Mouse (Mus musculus) heart, postnatal 14 days (tissue): ENCODE data around the gene Catsperg1. TPM values are rescaled to one million over a fixed set of nuclear protein-coding genes. Genes with fewer than 3 reads are reported as not detected.
"Not testable (repeated sequence)": the region's sequence is repeated elsewhere in the genome, so short reads cannot be mapped to it uniquely, and the experiment has no call there.

ENCODE experiments used
- DNase-seq, 2 experiments: peaks; one replicate each; pipeline ENCODE4 v3.0.0; 2021 to 2022
- intact Hi-C: fragments of 180-260 bp; cut with DNase I; formaldehyde crosslinking; loops from one replicate; pipeline ENCODE4 v1.15.1; 2025
- long read RNA-seq, 2 experiments: library from polyadenylated mRNA; stranded (forward); transcript quantifications; one replicate each; pipeline ENCODE4 v2.0.0; 2021
- total RNA-seq, 2 experiments: library from RNA; stranded (reverse); gene quantifications; 2 replicates each; pipeline ENCODE4 v1.2.3; 2021

Gene Catsperg1
- total RNA-seq = under 1 TPM; 0.32 to 0.60 TPM
- long read RNA-seq, experiment 1, partial matches to known transcripts = 0 of 1 reads
- long read RNA-seq, experiment 1, other reads (novel, unspliced or antisense) = 1 of 1 reads
- long read RNA-seq, experiment 2, partial matches to known transcripts = 0 of 2 reads
- long read RNA-seq, experiment 2, other reads (novel, unspliced or antisense) = 2 of 2 reads

DNA sequence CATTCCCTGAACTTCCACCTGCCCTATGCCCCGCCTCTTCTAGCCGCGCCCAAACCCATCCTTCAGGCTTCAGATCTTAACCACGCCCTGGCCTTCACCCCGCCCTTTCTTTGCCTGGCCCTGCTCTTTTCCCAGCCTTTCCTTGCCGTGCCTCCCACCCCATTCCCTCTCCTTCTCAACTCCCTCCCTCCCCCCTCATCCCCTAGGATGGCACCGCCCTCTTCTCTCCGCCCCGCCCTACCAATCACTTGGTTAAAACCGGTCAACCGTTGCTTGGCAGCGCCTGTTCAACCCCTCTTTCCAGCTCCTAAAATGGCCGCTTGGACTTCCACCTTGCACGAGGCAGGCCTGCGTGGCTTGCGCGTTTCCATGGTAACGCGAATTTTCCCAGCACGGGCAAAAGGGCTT, at the start of gene Catsperg1:
Gene Catsperg1, minus strand, starts transcription at position 361 of the 408 bp plus-strand sequence.
- intact Hi-C loops = no loop called here
- no peak for DNase-seq

DNA sequence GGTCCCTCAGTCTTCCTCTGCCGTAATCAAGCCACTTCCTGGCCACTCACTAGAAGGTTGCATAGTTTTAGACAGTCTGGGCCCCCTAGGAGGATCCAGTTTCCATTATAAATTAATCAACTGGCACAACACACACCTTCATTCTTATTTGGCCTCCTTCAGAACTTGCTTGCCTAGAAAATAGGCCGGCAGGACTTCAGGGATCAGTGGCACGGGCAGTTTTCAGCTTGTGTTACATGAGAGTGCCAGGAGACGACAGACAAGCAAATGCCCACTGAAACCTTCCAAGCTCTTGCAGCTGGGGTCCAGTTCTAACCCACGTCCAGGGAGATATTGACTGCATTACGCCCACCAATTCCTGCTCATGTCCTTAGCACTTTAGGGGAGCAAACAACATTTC, 48.3 kb upstream of the Catsperg1 start:
- DNase-seq = no peak
- intact Hi-C loops = no loop called here

DNA sequence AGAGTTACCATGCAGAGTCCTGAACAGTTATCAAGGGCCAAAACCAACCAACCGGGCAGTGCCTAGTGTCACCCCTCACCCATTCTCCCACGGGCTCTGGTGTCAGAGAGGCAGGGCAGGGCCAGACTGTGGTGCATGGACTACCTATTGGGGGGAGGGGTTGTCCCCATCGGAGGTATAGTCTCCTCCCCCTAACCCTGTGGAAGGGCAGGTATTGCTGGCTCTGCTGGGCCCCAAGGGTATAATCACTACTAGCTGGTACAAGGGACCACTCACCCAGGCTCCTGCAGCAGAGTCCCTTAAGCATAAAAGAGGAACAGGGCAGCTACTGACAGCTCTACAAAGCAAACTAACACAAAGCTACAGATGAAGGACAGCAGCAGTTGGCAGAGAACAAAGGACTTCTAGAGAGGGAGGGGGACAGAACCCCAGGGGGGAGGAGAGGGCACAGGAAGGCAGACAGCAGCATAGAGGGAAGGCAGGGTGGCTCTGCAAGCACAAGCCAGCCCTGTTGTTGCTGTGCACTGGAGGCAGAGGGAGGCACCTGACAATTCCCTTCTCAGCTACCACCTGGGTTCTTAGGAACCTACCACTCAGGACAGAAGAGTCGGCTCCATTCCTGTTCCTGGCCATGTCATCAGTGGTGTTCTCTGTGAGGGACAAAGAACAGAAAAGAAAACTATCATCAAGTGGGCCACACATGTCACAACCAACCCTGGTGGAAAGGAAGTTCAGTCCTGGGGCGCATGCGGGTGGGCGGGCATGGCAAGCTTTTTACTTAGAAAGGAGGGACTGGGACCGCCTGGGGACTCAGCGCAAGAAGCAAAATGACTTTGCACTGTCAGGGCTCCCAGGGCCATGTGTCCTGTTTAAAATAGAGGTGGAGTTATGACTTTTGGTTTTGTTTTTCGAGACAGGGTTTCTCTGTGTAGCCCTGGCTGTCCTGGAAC, 46.2 kb upstream of the Catsperg1 start:
- intact Hi-C loops = no loop called here

DNA sequence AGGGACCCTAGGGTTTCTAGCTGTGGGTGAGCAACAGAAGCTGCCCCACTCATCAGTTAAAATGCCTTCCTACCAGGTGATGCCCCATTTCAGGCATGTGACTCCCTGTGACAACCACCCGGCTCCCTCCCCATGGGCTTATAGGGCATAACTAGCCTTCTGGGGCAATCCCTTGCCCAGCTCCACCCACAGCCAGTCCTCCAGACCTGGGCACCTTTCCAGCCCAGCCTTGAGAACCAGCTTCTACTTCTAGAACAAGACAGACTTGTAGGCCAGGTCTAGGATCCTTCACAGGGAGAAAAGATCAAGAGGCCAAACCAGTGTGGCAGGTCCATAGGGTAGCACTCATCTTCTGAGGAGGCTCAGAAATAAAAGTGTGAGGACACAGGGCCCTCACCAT, 43.5 kb upstream of the Catsperg1 start:
- intact Hi-C loops = no loop called here
- DNase-seq = no peak

More for the DNA sequence above, 46.2 kb upstream of the Catsperg1 start:
- DNase-seq = no peak

DNA sequence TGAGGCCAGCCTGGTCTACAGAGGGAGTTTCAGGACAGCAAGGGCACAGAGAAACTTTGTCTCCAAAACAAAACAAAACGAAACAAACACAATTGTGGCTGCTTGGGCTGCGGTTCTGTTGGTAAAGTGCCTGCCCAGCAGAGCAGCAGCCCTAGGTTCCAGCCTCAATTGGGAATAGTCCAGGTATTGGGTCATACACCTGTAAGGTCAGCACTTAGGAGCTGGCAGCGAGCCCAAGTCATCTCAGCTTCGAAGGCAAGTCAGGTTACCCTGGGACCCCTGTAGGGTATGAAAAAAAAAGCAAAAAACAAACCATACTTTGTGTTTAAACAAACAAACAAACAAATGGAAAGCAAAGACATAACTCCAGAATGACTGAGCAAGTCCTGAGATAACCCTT, 42.0 kb upstream of the Catsperg1 start:
- intact Hi-C loops = no loop called here
- DNase-seq = no peak

DNA sequence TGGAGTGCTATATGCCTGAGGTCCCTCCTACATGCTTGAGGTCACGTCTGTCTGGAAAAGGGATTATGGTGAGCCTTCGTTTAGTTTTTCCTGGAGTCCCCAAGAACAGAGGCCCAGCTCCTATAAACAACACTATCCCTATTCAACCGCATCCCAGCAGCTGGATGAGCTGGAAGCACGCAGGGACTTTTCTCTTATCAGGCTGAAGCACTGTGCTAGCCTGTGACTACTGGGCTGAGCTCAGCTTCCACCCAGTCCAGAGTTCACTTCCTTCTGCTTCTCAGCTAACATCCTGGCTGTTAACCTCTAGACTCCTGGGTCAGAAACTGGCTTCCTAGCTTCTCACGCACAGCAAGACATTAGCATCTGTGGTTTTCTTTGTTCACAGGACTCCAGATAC, 40.0 kb upstream of the Catsperg1 start:
- DNase-seq = no peak
- intact Hi-C loops = no loop called here

DNA sequence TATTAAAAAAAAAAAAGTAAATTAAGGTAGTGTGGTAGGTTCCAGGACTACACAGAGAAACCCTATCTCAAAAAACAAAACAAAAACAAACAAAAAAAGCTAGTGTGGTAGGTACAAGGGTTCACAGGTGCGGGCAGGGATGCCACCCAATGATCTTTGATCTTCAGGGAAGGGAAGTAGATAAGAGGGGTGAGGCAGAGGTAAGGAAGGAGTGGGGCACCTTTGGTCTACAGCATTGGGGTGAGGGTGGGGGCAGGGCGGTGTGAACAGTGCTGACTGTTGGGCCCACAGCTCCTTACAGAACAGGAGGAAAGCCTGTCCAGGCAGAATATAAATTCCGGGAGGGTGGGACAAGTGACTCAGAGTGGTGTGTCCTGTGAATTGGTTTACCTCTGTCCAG, 37.3 kb upstream of the Catsperg1 start:
- intact Hi-C loops = no loop called here
- DNase-seq = no peak

DNA sequence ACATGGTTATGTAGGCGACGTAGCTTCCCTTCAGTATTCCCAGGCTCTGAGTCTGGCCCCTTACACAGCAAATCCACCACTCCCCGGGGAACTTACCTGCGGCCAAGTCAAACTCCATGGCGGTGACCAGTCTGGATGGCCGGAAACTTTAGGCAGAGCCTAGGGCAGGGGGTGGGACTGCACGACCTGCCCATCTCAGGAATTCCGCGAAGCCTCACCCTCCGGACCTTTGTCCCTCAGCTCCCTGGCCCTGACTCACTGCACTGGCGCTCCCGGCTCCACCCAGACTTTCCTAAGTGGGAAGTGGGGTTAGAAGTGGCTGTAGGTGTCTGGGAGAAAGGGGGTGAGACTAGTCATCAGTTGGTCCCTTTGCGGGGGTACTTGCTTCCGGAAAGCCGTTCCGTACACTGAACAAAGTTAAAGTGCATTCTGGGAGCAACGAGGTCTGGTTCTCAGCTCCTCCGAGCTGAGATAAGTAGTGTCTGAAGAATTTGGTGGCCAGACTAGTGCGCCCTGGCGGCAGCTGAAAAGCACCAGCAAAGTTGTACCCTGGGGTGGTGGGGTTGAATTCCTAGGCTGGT, 34.5 kb upstream of the Catsperg1 start, which contains the start of gene 2200002D01Rik:
Gene 2200002D01Rik, minus strand, starts transcription at position 206 of the 581 bp plus-strand sequence.
- peak; percentile 37 to 40 for DNase-seq

DNA sequence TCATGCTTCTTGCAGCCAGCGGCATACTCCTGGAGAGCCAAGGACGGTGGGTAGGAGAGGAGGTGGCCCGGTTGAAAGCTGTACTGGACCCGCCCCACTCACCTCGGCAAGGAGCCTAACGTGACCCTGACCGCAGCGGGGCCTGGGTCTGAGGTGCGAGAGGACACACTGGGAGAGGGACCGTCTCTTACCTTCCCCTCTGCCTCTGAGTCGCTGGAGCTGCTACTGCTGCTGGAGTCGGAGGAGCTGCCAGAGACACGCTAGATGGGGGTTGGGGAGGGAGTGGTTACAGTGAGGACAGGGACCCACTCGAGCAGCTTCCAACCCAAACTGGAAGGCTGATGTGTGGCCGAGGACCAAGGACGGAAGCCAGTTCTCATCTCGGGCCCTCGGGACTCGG, 33.9 kb upstream of the Catsperg1 start:
- peak; percentile 27 to 41 for DNase-seq
- intact Hi-C loops = loop anchor here (2.0 to 5.0 kb wide), 2 partner anchors 49 to 120 kb away; partner anchors contain the start of gene Ryr1

More for the DNA sequence above, 34.5 kb upstream of the Catsperg1 start, which contains the start of gene 2200002D01Rik:
- intact Hi-C loops = loop anchor here (5.0 kb wide), 1 partner anchor 121 kb away; the partner anchor contains the start of gene Ryr1

DNA sequence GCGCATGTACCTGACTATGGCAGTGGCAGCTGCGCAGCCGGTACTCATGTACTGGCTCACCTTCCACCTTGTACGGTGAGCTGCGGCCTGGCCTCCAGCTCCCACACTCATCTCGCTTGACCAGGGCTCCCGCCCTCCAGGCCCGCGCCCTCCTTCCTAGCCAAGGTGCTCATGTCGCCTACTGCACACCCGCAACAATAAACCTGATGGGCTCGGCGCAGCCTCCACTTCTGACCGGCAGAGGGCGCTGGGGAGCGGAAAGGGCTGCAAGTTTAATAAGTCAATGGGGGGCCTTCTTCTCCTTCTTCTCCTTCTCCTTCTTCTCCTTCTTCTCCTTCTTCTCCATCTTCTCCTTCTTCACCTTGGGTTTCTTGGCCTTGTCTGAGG, 33.5 kb upstream of the Catsperg1 start:
- intact Hi-C loops = loop anchor here (2.0 to 5.0 kb wide), 2 partner anchors 49 to 120 kb away; partner anchors contain the start of gene Ryr1
- peak; percentile 86 to 92 for DNase-seq

DNA sequence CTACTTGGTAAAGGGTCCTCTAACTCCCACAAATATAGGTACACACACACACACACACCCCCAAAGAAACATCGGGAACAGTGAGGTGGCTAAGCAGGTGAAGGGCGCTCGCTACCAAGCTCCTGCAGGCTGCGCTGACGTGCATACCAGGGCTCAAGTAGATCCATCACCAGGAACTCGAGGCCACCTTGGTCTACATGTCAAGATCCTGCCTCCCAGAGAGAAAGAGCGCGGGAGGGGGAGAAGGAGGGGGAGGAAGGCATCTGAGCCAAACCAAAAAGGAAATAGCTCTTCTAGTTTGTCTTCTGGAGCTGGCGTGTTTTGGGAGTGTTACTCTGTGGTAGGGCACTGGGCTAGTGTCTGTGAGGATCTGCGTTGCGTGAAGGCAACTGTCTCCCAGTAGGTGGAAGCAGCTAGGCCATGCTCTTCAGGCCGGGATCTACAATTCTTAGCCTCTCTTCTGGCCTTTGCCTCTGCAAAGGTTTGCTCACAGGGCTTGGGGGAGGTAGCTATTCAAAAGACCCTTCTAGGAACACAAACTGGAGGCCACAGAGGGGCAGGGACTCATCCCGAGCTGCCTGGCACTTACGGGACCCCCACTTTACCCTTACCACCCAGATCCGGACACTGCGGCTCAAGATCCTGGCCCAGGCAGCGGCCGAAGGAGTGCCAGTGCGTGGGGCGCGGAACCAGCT, 32.9 kb upstream of the Catsperg1 start:
- no peak for DNase-seq
- intact Hi-C loops = loop anchor here (2.0 to 5.0 kb wide), 2 partner anchors 50 to 119 kb away; partner anchors contain the start of gene Ryr1

DNA sequence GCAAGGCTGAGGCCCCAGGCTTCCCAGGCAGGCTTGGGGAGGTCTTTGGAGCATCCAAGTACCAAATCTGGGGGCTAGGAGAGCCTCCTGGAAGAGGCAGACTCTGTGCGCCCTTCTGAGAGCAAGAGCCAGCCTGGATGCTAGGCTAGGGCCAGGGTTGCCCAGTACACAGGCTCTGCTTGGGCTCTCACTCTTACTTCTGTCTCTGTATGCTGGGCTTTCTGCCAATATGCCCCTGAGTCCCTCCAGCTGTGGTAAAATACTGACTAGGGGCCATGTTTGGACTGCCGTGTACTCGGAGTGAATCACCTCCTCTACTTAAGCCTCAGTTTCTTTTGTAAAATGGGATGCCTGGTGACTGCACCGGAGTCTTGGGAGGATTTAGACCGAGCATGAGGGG, 32.2 kb upstream of the Catsperg1 start:
- intact Hi-C loops = loop anchor here (2.0 to 5.0 kb wide), 2 partner anchors 51 to 119 kb away; partner anchors contain the start of gene Ryr1

DNA sequence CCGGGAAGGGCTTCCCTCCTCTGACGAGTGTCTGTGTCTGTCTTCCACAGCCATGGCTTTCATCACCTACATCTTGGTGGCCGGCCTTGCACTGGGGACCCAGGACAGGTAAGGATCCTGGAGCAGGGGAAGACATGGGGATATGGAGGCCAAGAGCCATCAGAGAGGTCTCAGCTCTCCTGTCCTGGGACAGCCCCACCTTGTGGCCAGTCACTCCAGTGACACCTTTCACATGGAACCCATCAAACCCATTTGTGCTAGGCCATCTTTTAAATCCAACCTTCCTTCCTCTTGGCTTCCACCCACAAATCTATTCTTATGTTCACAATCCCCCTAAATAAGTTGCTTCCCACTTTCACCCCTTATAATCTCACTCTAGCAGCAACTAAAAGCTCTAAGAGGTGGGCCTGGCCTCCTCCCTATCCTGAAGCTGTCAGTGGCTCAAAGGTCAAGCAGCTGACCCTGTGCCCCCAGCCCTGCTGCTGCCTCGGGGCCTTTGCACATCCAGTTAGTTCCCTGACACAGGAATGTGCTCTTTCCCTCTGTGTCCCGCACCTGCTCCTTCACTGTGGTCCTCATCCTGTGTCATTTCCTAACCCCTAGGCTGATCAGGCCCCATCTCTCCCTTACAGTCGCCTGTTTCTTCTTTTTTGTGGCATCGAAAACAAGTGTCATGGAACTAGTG, 31.0 kb upstream of the Catsperg1 start:
- intact Hi-C loops = loop anchor here (5.0 kb wide), 1 partner anchor 118 kb away; the partner anchor contains the start of gene Ryr1
- peak; percentile 37 to 41 for DNase-seq

More for the DNA sequence above, 32.2 kb upstream of the Catsperg1 start:
- no peak for DNase-seq

DNA sequence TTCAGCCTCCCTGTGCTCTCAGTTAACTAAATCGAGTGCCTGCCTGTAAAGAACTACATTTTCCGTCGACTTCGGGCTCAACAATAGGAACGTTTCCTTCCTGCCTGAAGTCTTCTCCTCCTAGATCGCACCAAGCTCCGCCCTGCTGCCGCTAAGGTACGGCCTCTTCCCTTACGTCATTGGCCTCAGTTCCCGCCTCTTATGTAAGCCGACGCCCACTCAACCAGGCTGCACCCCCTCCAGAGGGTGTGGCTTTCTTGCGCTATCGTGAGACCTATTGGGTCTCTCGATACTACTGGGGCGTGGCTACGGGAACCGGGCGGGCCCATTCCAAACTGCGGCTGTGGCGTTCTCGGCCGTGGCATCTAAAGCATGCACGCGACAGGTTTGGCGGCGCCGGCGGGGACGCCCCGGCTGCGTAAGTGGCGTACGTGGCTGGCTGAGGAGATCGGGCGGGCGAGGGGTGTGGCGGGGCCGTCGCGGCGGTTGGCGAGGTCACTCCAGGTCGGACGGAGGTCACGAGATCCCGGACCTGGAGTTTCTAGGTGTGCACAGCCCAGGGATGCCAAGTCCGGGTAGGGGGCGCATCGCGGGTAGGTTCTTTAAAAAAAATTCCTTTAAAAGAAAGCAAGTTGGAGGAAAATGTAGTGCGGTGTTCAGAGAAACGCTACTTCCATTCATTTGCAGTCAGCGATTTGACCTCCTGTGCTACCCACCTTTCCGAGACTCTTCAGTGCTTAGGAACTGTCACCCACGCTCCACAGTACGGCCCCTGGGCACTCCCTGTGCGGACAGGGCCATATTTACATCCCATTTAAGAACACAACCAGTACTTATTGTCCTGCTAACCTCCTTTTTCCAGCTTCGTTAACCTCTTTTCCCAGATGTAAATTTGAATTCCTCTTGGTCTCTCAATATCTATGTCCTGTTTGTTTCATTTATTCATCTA, 24.5 kb upstream of the Catsperg1 start, which contains the start of gene Yif1b:
Gene Yif1b, plus strand, starts transcription at position 311 of the 949 bp plus-strand sequence.
- intact Hi-C loops = loop anchor here (2.0 kb wide), 1 partner anchor 57 kb away; the partner anchor contains the start of gene Psmd8
- peak; percentile 95 to 97 for DNase-seq

DNA sequence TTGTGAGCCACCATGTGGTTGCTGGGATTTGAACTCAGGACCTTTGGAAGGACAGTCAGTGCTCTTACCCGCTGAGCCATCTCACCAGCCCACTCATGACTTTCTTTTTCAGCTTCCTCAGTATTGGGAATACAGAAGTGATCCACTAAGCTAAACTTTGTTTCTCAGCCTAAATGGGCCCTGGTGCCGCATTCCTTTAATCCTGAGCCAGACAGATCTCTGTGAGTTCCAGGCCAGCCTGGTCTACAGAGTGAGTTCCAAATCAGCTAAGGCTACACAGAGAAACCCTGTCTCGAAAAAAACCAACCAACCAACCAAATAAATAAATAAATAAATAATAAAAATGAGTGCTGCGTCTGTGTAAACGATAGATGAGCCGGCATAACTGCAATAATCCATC, 23.8 kb upstream of the Catsperg1 start:
- intact Hi-C loops, DNase-seq: not testable (repeated sequence)

DNA sequence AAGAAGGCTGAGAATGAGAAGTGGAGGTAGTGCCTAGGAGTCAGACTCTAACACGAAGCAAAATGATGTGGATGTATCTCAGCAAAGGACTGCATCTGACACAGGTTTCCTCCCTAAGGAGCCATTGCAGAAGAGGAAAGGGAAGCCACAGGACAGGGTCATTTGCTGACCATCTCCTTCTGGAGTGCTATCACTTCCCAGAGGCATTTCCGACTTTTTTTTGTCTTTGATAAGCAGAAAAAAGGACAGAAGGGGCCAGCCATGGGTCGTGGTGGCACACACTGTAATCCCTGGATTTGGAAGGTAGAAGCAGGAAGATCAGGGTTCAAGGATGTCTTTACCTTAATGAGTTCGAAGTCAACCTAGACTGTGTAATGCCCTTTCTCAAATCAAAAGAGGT, 22.8 kb upstream of the Catsperg1 start:
- DNase-seq = no peak
- intact Hi-C loops = no loop called here

DNA sequence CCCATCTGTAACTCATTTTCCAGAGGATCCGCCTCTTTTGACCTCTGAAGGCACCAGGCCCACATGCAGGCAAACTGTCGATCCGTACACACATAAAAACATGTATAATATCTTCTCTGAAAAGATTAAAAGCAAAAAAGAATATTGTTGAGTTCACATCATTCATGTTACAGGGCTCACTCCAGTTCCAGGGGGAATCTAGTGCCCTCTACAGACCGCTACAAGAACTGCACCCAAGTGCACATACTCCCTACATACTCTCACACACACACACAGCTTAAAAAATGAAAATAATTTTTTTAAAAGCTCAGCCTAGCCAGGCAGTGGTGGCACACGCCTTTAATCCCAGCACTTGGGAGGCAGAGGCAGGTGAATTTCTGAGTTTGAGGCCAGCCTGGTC, 20.8 kb upstream of the Catsperg1 start:
- no peak for DNase-seq
- intact Hi-C loops = no loop called here

DNA sequence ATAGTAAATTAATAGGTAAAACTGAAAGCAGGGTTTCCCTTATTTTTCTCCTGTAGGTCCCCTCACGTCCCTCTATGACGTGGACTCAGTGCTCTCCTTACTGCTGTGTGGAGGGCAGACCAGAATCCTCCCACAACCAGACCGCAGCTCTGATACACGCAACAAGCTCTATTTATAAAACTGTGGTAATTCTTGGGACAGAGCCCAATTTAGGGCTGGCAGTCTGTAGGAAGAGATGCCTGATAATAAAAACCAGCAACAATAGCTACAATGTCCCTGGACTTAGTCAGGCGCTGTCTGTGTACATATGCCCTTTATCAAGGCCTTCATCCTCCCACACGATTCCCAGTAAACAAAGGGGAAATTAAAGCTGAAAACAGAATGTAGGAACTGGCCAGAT, 19.9 kb upstream of the Catsperg1 start:
- DNase-seq = peak in 1 of 2 experiments; percentile 49
- intact Hi-C loops = no loop called here
